Mouse (Mus musculus) neural tube, embryonic 12.5 days (tissue): ENCODE results near the gene Chst11. TPM values are rescaled to one million over a fixed set of nuclear protein-coding genes. Genes with fewer than 3 reads are reported as not detected.

Source experiments
- ATAC-seq: fragments of 200-750 bp; cut with Nextera tagmentation; 2 replicates; pipeline ENCODE4 v1.8.0; 2017; ENCODE audit warnings: low read depth, mild to moderate bottlenecking, moderate TSS enrichment, moderate library complexity; ENCODE audit not compliant: low FRiP score
- H3K27ac ChIP-seq: fragments of 300-500 bp; sonication (generic); 2 replicates; pipeline ENCODE4 v1.5.1; 2016
- H3K27me3 ChIP-seq: fragments of 300-500 bp; sonication (generic); replicated peaks from 2 replicates; pipeline ENCODE4 v1.6.1; 2016; ENCODE audit warnings: mild to moderate bottlenecking
- H3K36me3 ChIP-seq: fragments of 300-500 bp; sonication (generic); 2 replicates; pipeline ENCODE4 v1.6.1; 2016; ENCODE audit warnings: mild to moderate bottlenecking
- H3K4me1 ChIP-seq: fragments of 300-500 bp; sonication (generic); 2 replicates; pipeline ENCODE4 v1.6.1; 2016
- H3K4me2 ChIP-seq: fragments of 300-500 bp; sonication (generic); replicated peaks from 2 replicates; pipeline ENCODE4 v1.6.1; 2016; ENCODE audit warnings: mild to moderate bottlenecking
- H3K4me3 ChIP-seq: fragments of 300-500 bp; sonication (generic); 2 replicates; pipeline ENCODE4 v1.5.1; 2016
- H3K9ac ChIP-seq: fragments of 300-500 bp; sonication (generic); 2 replicates; pipeline ENCODE4 v1.6.1; 2016; ENCODE audit warnings: mild to moderate bottlenecking
- H3K9me3 ChIP-seq: fragments of 300-500 bp; sonication (generic); 2 replicates; pipeline ENCODE4 v1.6.1; 2016; ENCODE audit warnings: mild to moderate bottlenecking
- WGBS: fragments of 180-500 bp; shearing (Covaris S2); methylation state at CpG from one replicate; pipeline ENCODE4 v1.1.7; 2016; 5-methylcytosine and 5-hydroxymethylcytosine counted together
- polyA plus RNA-seq: library from polyadenylated mRNA; unstranded; fragments of >200 nt; fragmentation: Nextera tagmentation; extraction: Ambion mirVana; gene quantifications from 2 replicates; pipeline ENCODE4 v1.2.1, GENCODE M21; 2016

Chst11 gene
- polyA plus RNA-seq, 1 experiment from 2014 or later = 3.1 TPM

DNA sequence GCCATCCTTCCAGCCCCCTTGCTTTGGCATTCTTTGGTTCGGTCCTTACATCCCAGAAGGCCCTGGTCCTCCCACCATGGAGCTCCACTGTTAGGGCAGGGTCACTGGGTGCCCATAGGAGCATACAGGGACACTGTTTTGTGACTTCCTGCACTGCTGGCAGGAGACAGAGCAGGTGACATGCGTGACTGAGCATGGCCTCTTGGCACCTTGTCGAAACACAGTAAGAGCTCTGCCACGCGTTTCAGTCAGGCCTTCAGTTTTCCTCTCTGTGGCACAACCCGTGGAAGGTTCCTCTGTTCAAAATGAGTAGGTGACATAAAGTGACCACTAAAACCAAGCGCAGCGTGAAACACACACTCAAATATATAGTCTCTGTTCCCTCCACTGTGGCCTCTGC, 83.2 kb downstream of the Chst11 start:
- ATAC-seq = no peak
- H3K27ac ChIP-seq = no peak overlapping the region
- H3K9ac ChIP-seq = no peak overlapping the region
- WGBS = 85% methylated on average over 8 of the region's 8 CpGs
- no peaks in the 10 kb centered on the region for H3K9me3 ChIP-seq
- no peaks in the 10 kb centered on the region for H3K27me3 ChIP-seq
- H3K4me2 ChIP-seq = no peak overlapping the region
- no peak overlapping the region for H3K4me3 ChIP-seq
- H3K4me1 ChIP-seq = 0 out of 2 replicates have a peak, but pooled peaks cover 9% of the 10 kb centered on the region
- H3K36me3 ChIP-seq = no peaks in the 10 kb centered on the region

DNA sequence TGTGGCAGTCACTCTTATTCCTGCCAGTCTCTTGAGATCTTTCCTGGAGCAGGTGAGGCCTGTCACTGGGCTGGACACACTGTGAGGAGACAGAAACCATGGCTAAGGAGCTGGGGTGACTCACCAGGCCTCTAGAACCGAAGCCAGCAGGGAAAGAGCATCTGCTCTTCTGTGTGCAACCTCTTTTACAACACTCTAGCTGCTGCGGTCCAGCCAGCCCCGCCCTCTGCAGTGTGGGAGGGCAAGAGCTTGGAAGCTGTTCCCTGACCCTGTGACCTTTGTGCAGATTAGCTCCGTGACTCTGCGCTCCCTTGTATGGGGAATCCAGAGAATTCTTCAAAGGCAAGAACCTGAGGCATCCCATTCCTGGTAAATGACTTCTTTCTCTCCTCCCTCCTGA, 84.5 kb downstream of the Chst11 start:
- 0 out of 2 replicates have a peak, but pooled peaks cover 9% of the 10 kb centered on the region for H3K4me1 ChIP-seq
- no peak overlapping the region for H3K27ac ChIP-seq
- H3K36me3 ChIP-seq = no peaks in the 10 kb centered on the region
- H3K27me3 ChIP-seq = no peaks in the 10 kb centered on the region
- no peak for ATAC-seq
- no peak overlapping the region for H3K4me3 ChIP-seq
- H3K9me3 ChIP-seq = no peaks in the 10 kb centered on the region
- H3K4me2 ChIP-seq = no peak overlapping the region
- 6% methylated on average over 5 of the region's 5 CpGs for WGBS
- no peak overlapping the region for H3K9ac ChIP-seq

DNA sequence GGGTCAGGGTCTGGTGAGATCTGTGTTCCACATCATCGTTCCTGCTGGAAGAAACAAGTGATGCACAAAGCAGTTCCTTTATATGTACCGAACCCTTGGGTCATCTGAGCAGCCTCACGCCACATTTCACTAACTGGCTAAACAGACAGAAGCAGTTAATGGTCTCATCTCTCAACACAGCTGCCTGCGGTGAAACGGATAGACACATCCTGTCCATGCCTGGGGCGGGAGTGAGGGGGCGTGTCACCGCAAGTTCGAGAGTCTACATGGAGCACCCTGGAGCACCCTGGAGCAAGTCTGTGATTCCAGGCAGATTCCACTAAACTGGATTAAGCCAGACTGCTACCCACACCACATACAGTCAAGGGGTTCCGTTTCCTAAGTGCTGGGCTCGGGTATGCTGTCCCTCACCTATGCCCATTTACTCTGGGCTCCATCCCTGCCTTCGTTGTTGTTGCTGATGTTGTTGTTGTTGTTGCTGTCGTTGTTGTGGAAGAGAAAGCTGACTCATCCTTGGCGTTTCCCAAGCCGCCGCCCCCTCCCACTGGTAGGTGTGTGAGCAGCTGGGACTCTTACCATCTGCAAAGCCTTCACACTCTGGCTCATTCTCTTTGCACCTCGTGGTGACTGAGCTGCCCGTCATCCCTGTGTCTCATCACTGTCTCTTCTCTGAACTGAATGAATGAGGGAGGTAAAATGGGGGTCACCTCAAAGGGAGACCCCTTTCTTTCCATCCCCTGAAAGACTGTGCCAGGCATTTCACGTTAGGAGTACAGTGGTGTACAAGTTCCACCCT, 86.7 kb downstream of the Chst11 start:
- H3K36me3 ChIP-seq = no peaks in the 10 kb centered on the region
- H3K27me3 ChIP-seq = no peaks in the 10 kb centered on the region
- no peak overlapping the region for H3K9ac ChIP-seq
- H3K4me1 ChIP-seq = 0 out of 2 replicates have a peak, but pooled peaks cover 9% of the 10 kb centered on the region
- no peak overlapping the region for H3K4me2 ChIP-seq
- no peak overlapping the region for H3K4me3 ChIP-seq
- no peaks in the 10 kb centered on the region for H3K9me3 ChIP-seq
- no peak overlapping the region for H3K27ac ChIP-seq
- peak; percentile 9; the same call in 1 of the 2 replicates for ATAC-seq
- 67% methylated on average over 19 of the region's 19 CpGs for WGBS

DNA sequence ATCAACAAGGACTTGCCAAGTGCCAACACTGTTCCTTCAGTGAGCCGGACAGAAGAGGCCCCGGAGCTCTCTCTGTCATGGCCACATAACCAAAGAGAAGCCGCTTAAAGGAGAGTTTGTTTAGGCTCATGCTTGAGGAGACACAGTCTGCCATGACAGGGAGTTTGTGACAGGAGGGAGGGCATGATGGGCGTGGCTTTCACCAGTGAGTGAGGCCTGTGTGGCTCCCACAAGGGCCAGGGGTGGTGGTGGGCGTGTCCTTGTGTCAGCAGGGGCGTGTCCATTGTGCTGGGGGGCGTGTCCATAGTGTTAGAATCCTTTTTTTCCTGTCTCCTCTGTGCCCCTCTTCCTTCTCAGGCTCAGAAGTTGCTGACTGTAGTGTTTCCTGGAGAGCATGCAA, 87.8 kb downstream of the Chst11 start:
- WGBS = 70% methylated on average over 7 of the region's 7 CpGs
- no peak overlapping the region for H3K27ac ChIP-seq
- ATAC-seq = no peak

DNA sequence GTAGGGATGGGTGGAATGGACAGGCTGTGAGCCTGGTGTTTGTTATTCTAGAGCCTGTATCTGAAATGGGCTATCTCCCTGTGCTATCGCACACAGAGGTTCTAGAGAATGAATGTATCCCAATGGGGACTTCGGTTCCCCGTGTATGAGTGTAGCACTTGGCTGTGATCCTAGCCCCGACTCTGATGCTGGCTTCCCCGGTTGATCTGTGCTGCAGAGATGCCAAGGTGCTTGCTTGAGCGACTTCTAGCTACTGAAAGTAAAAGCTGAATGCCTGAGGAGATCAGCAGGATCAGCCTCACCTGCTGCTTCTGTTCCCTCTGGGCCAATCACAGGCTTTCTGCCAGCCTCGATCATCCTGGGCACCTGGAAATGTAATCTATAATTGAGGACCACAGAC, 91.5 kb downstream of the Chst11 start:
- Histone ChIP-seq H3K4me3 (no peak overlapping the region), H3K4me1 (peaks cover 24% of the 10 kb centered on the region), H3K9ac (no peak overlapping the region), H3K27ac (no peak overlapping the region), H3K4me2 (no peak overlapping the region), H3K27me3 (no peaks in the 10 kb centered on the region), H3K9me3 (no peaks in the 10 kb centered on the region), H3K36me3 (no peaks in the 10 kb centered on the region)
- ATAC-seq = no peak
- whole genome bisulfite sequencing = 89% methylated on average over 7 of the region's 7 CpGs

More for the DNA sequence above, 87.8 kb downstream of the Chst11 start:
- Histone ChIP-seq H3K9ac (no peak overlapping the region), H3K36me3 (no peaks in the 10 kb centered on the region), H3K4me3 (no peak overlapping the region), H3K9me3 (no peaks in the 10 kb centered on the region), H3K4me2 (no peak overlapping the region), H3K27me3 (no peaks in the 10 kb centered on the region), H3K4me1 (0 out of 2 replicates have a peak, but pooled peaks cover 9% of the 10 kb centered on the region)

DNA sequence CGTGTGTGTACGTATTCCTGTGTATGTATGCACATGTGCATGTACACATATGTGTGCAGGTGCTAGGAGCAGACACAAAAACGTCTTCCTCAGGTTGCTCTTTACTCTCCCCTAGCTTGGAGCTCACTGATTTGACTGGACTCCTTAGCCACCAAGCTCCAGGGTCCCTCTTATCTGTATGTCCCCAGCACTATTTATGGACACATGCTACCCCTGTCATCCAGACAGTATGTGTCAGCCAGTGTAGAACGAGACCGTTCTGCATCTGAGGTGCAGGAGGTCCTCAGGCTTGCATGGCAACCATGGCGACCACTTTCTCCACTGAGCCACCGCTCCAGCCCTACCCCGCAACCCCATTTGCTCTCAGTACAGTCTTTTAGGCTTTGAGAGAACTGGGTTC, 93.4 kb downstream of the Chst11 start:
- Histone ChIP-seq H3K27me3 (no peaks in the 10 kb centered on the region), H3K36me3 (no peaks in the 10 kb centered on the region), H3K9ac (no peak overlapping the region), H3K9me3 (no peaks in the 10 kb centered on the region), H3K4me1 (peaks cover 22% of the 10 kb centered on the region), H3K4me3 (no peak overlapping the region), H3K27ac (no peak overlapping the region), H3K4me2 (no peak overlapping the region)
- no peak for ATAC-seq
- 83% methylated on average over 8 of the region's 8 CpGs for WGBS

DNA sequence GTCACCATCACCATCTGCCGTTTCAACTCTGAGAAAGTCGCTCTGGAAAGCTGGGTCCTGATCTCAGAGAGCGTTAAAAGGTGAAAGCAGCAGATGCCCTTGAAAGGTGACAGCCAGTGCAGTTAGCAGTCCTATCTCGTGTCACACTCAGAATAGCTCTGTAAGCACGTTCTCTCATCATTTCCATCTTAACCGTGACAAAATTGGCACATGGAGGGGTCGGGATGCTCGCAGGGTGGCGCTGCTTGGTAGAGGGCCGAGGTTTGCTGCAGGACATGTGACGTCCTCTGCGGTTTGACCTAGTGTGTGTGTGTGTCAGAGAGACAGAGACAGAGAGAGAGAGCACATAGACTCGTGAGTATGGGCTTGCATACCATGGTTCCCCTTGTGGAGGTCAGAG, 94.5 kb downstream of the Chst11 start:
- H3K4me3 ChIP-seq = no peak overlapping the region
- ATAC-seq = 0 out of 2 replicates have a peak, but pooled peaks have one; percentile 21
- peaks cover 28% of the 10 kb centered on the region for H3K4me1 ChIP-seq
- no peak overlapping the region for H3K9ac ChIP-seq
- H3K9me3 ChIP-seq = no peaks in the 10 kb centered on the region
- no peaks in the 10 kb centered on the region for H3K36me3 ChIP-seq
- no peaks in the 10 kb centered on the region for H3K27me3 ChIP-seq
- 79% methylated on average over 13 of the region's 13 CpGs for WGBS
- no peak overlapping the region for H3K4me2 ChIP-seq
- H3K27ac ChIP-seq = no peak overlapping the region

DNA sequence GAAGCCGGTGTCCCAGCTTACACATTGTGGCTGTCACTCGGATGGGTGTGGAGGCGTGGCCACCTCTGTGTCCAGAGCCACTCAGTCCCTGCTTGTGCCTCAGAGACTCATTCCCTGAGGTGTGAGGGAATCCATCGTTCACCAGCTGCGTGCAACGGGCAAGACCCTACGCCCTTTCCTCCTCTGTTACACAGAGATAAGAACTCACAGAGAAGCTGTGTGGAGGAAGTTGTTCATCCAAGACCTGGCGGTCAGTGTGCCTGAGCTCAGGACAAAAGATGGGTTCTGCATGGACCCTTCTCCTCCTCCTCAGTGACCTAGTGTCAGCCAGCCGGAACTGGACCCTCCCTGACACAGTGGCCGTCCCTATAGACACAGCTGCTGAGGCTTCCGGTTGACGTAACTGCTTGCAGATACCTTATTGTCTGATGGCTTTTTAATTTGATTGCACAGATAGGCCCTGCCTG, 95.0 kb downstream of the Chst11 start:
- ATAC-seq = peak; percentile 31; the same call in 1 of the 2 replicates

DNA sequence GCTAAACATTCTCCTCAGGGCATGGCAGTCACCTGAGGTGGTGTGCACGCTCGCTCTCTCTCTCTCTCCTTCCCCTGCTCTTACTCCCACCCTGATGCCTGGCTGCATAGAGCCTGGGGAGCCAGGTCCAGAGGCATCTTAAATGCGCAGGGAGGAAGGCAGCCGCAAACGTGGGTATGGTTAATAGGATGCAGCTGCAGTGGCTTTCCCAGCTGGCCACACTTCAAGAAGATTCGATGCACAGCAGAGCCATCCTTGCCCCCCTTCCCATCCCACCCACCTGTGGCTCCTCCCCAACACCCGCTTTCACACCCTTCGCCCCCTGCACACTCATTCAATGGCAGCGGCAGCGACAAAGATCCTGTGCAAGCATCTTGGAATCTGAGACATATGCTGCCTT, 95.6 kb downstream of the Chst11 start:
- Histone ChIP-seq H3K9me3 (no peaks in the 10 kb centered on the region), H3K4me1 (peaks cover 28% of the 10 kb centered on the region), H3K36me3 (no peaks in the 10 kb centered on the region), H3K4me2 (no peak overlapping the region), H3K27ac (no peak overlapping the region; the same call in 1 of the 2 replicates), H3K4me3 (no peak overlapping the region), H3K9ac (no peak overlapping the region), H3K27me3 (no peaks in the 10 kb centered on the region)
- ATAC-seq = 0 out of 2 replicates have a peak, but pooled peaks have one; percentile 23
- WGBS = 44% methylated on average over 10 of the region's 10 CpGs

More for the DNA sequence above, 95.0 kb downstream of the Chst11 start:
- no peaks in the 10 kb centered on the region for H3K9me3 ChIP-seq
- no peak overlapping the region for H3K27ac ChIP-seq
- WGBS = 56% methylated on average over 12 of the region's 12 CpGs
- no peak overlapping the region for H3K4me2 ChIP-seq
- no peak overlapping the region for H3K9ac ChIP-seq
- H3K4me1 ChIP-seq = peaks cover 28% of the 10 kb centered on the region
- H3K4me3 ChIP-seq = no peak overlapping the region
- no peaks in the 10 kb centered on the region for H3K27me3 ChIP-seq
- no peaks in the 10 kb centered on the region for H3K36me3 ChIP-seq

DNA sequence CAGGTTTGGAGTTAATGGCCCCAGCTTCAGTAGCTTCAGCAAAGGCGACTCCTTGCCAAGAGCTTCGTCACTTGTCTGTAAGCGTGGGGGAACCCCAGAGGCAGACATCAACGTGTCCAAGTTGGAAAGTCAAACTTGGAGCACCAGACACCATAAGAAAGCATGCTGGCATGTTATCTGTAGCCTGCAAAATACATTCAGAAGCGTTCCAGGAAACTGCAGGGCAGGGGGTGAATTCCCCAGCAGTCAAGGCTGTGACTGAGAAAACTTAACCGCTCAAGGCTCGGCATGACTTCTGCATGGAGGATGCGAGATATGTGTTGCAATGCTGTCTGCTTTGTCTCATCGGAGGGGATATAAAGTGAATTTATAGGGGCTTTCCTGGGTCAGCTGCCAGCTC, 98.6 kb downstream of the Chst11 start:
- Histone ChIP-seq H3K4me3 (no peak overlapping the region), H3K9ac (peak overlapping the region; percentile 8; the same call in 1 of the 2 replicates), H3K27me3 (no peaks in the 10 kb centered on the region), H3K27ac (no peak overlapping the region), H3K36me3 (no peaks in the 10 kb centered on the region), H3K4me2 (peak overlapping the region; percentile 18; the same call in 1 of the 2 replicates), H3K9me3 (no peaks in the 10 kb centered on the region), H3K4me1 (peaks cover 43% of the 10 kb centered on the region)
- WGBS = 52% methylated on average over 9 of the region's 9 CpGs
- no peak for ATAC-seq

DNA sequence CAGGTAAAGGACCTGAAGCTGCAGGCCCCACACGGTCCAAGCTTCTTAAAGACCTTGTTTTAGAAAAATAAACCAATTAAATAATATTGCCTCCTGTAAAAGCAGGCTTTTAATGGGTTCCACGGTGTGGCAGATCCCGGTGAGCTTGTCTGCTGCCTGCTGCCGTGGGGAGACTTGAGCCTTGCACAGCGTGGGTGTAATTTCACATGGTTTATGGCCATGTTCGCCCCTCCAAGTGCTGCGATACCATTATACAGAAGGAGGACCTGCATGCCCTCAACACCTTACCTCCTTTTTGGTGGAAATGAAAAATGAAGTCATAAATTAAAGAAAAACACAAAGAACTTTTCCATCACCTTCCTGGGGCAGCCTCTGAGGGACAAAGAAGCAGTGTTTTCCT, 103.0 kb downstream of the Chst11 start:
- ATAC-seq = no peak
- no peak overlapping the region for H3K4me3 ChIP-seq
- no peak overlapping the region for H3K4me2 ChIP-seq
- H3K4me1 ChIP-seq = peaks cover 46% of the 10 kb centered on the region
- no peaks in the 10 kb centered on the region for H3K9me3 ChIP-seq
- H3K27ac ChIP-seq = no peak overlapping the region
- H3K9ac ChIP-seq = no peak overlapping the region
- WGBS = 28% methylated on average over 7 of the region's 7 CpGs
- H3K27me3 ChIP-seq = no peaks in the 10 kb centered on the region
- no peaks in the 10 kb centered on the region for H3K36me3 ChIP-seq

DNA sequence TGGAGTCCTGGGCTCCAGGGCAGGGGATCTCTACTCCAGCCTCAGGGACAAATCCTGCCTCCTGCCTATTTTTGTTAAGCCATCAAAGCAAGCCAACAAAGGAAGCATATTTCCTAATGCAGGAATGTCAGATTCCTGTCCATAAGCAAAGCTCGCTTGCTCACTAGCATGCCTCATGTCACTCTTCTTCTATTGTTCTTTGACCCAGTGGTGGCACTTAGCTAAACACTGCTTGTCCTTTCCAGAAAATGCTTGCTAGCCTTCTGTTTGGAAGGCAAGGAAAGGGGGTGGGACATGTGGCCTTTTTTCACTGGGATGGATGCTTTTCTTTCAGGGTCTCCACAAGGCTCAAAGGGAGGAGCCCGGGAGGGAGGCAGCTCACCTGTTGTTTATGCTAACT, 103.5 kb downstream of the Chst11 start:
- WGBS = 38% methylated on average over 2 of the region's 2 CpGs
- no peak overlapping the region for H3K4me3 ChIP-seq
- no peaks in the 10 kb centered on the region for H3K9me3 ChIP-seq
- no peak for ATAC-seq
- H3K27me3 ChIP-seq = no peaks in the 10 kb centered on the region
- H3K9ac ChIP-seq = no peak overlapping the region
- no peak overlapping the region for H3K27ac ChIP-seq
- H3K4me1 ChIP-seq = peaks cover 44% of the 10 kb centered on the region
- no peak overlapping the region for H3K4me2 ChIP-seq
- H3K36me3 ChIP-seq = no peaks in the 10 kb centered on the region
